Mouse (Mus musculus): Measurements from ENCODE around the gene Fermt2. TPM values are rescaled to one million over a fixed set of nuclear protein-coding genes. Genes with fewer than 3 reads are reported as not detected.

Fermt2 gene
- polyA plus RNA-seq, 1 experiment from 2014 or later, result 60.5 TPM

DNA sequence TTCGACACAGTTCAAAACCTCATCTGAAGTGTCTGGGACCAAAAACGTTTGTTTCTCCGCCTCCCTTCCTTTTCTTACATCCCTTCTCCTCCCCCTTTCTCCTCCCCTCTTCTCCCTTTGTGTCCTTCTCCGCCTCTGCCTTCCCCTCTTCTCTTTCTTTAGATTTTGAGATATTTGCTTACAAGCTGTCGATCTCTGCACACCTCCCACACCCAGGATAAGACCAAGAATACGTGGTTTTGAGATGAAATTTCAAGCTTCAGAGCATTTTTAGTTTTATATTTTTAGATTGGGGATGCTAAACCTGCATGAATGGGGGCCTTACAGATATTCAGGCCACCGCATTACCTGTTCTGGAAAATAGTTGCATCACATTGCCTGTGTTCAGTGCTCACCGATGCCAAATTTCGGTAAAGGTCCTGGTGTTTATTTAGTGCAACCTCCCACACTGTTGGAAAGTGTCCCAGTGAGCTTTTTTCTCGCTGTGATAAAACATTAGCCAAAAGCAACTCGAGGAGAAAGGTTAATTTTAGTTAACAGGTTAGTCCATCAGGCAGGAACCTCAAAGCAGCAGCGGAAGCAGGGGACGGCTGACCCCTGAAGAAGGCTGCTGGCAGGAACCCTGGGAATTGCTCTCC, 20.2 kb upstream of the Fermt2 start:
- no peak overlapping the region for H3K9ac ChIP-seq
- H3K36me3 ChIP-seq (ENCODE audit: poor library complexity, severe bottlenecking), result no peaks in the 10 kb centered on the region
- H3K27ac ChIP-seq, result no peak overlapping the region
- H3K4me3 ChIP-seq, result no peak overlapping the region
- WGBS, result 81% methylated on average over 13 of the region's 13 CpGs
- H3K27me3 ChIP-seq, result no peaks in the 10 kb centered on the region
- H3K4me1 ChIP-seq, result no peaks in the 10 kb centered on the region
- no peaks in the 10 kb centered on the region for H3K9me3 ChIP-seq (replicated peaks)
- ATAC-seq, result no peak
- H3K4me2 ChIP-seq, result no peak overlapping the region

DNA sequence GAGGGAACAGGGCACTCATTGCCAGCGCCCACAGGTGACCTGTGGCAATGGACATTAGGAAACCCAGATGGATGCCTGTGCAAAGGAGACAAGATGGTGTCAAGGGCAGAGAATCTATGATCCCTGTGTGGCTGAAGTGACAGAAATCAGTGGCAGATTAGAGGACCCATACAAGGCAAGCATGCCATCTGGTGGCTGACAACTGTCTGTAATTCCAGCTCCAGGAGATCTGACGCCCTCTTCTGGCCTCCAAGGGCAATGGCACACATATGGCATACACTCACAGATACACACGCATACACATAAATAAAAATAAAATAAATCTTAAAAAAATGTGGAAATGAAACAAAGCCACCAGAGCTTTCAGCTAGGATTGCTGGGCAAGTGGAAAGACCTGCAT, 18.2 kb upstream of the Fermt2 start:
- H3K4me2 ChIP-seq, result no peak overlapping the region
- H3K27ac ChIP-seq, result no peak overlapping the region
- 72% methylated on average over 3 of the region's 3 CpGs for WGBS

DNA sequence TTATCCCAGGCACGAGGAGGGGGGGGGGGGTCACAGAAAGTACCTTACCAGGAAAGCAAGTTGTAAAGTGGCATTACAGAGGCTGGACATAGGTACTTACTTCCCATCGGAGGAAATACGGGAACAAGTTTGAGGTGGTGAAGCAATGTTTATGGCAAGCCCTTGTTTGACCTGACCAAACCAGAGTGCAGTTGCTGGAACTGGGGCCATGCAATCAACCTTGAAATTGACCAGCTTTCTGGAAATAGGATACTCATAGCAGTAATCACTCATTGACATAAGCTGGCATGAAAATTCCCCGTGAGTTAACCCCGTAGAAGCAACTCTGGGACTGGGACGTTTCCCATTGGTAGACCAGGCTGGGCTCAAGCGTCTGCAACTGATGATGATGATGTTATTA, 15.0 kb upstream of the Fermt2 start:
- no peak for ATAC-seq
- no peaks in the 10 kb centered on the region for H3K9me3 ChIP-seq (replicated peaks)
- H3K4me1 ChIP-seq, result peaks cover 2% of the 10 kb centered on the region
- H3K4me2 ChIP-seq, result no peak overlapping the region
- H3K4me3 ChIP-seq, result no peak overlapping the region
- no peak overlapping the region for H3K27ac ChIP-seq
- 92% methylated on average over 7 of the region's 7 CpGs for WGBS
- H3K36me3 ChIP-seq (ENCODE audit: poor library complexity, severe bottlenecking), result no peaks in the 10 kb centered on the region
- no peaks in the 10 kb centered on the region for H3K27me3 ChIP-seq
- no peak overlapping the region for H3K9ac ChIP-seq

More for the DNA sequence above, 18.2 kb upstream of the Fermt2 start:
- no peak overlapping the region for H3K9ac ChIP-seq
- no peak for ATAC-seq
- no peaks in the 10 kb centered on the region for H3K27me3 ChIP-seq
- no peaks in the 10 kb centered on the region for H3K4me1 ChIP-seq
- H3K9me3 ChIP-seq (replicated peaks), result no peaks in the 10 kb centered on the region
- H3K4me3 ChIP-seq, result no peak overlapping the region
- H3K36me3 ChIP-seq (ENCODE audit: poor library complexity, severe bottlenecking), result no peaks in the 10 kb centered on the region

DNA sequence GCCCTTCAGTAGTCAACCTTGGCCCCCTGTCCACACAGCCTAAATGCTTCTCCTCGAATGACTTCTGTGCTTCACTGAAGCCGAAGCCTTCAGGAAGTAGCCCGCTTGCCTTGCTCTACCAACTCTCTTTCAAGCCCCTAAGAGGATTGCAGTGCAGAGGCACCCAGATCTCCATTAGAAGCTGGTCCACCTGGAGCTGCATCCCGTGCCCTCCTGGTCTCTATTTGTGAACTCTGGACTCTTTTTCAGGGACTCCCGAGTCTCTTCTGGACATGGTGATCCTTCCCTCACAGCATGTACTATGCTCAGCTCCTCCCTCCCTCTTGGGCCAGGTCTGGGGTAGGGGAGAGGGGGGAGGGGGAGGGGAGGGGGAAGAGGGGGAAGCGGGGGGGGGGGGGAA, 14.1 kb upstream of the Fermt2 start:
- Histone ChIP-seq H3K9ac (no peak overlapping the region), H3K9me3 (replicated peaks) (no peaks in the 10 kb centered on the region), H3K36me3 (ENCODE audit: poor library complexity, severe bottlenecking) (no peaks in the 10 kb centered on the region), H3K27me3 (no peaks in the 10 kb centered on the region), H3K4me3 (no peak overlapping the region), H3K4me1 (peaks cover 6% of the 10 kb centered on the region), H3K27ac (no peak overlapping the region), H3K4me2 (no peak overlapping the region)
- ATAC-seq, result no peak
- 81% methylated on average over 5 of the region's 6 CpGs for WGBS

DNA sequence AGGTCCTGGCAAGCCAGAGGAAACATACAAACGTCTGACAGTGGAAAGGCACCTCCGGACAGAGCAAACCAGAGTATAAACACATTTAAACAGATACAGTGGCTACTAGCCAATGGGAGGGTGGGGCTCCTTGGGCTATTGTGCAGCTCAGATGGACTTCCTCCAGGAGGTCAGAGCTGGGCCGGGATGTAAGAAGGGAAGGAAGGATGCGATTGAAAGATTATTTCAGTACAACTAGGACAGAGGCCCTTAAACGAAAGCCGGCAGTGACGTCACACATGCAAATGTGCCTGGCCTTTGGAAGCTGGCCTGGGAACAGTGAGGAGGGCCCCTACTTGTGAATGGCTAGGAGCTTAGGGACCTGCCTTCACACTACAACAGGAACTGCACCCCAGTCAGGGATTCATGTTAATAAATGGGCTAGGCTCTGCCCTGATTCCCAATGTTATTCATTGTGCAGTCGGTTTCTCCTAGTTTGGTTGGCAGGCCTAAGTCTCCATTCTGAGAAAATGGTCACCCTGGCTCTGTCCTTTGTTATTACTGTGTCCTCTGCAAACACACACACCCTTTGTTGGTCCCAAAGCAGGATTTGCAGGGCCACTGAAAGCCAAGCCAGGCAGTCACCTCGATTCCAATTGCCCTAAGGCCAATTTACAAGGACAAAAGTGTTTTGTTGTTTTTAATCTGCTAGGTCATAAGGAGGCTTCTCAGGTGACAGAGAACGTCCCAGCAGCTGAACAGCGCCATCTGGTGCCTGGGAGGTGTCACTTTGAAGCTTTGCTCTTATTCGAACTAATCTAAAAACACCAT, 9.9 kb upstream of the Fermt2 start:
- peak; percentile 85 for ATAC-seq
- 27% methylated on average over 12 of the region's 12 CpGs for WGBS
- no peaks in the 10 kb centered on the region for H3K36me3 ChIP-seq (ENCODE audit: poor library complexity, severe bottlenecking)
- peak overlapping the region; percentile 22; the same call in 1 of the 2 replicates for H3K27ac ChIP-seq
- H3K27me3 ChIP-seq, result no peaks in the 10 kb centered on the region
- no peak overlapping the region for H3K4me3 ChIP-seq
- H3K9me3 ChIP-seq (replicated peaks), result no peaks in the 10 kb centered on the region
- H3K4me1 ChIP-seq, result peaks cover 6% of the 10 kb centered on the region
- H3K4me2 ChIP-seq, result no peak overlapping the region
- H3K9ac ChIP-seq, result no peak overlapping the region

DNA sequence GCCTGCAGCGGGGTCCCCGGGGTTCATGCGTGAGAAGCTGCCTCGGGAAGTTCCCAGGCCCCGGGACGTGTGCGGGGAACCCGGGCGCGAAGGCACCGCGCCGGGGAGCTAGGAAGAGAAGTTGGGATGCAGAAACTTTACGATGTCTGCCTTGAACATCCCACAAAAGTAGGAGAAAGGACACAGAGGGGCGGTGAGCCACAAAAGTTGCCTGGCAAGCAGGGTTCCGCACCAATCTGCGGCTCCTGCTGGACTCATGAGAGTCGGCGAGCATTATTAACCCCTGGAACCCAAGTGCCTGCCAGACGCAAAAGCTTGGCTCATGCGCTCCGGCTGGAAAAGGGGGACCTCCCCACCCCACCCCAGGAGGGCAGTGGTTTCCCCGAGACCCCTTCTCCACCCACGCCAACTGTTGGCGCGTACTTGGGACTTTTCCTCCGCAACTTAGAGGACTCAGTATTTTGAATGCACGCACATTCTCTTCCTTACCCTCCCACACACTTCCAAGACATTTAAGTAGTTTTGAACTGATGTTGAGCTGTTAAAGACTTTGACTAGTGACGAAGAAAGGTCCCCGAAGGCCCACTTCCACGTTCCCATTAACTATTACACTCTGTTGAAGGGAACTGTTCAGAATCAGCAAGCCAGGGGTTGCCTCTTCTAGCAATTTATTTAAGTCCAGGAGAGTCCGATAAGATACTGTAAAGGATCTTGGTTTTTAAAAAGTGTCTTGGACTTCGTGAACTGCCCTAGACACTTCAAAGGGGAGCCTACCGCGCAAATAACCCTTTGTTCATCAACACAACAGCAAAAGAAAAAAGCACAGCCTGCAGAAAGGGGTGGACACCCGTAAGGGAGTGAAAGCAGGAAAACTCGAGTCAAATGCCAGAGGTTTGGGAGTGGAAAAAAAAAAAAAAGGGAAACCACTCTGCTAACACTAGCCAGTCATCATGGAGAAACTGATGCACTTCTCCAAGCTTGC, 737 bp upstream of the Fermt2 start:
- Histone ChIP-seq H3K9ac (peak overlapping the region; percentile 87), H3K9me3 (replicated peaks) (no peaks in the 10 kb centered on the region), H3K27me3 (no peaks in the 10 kb centered on the region), H3K4me3 (peak overlapping the region; percentile 64), H3K4me1 (peaks cover 33% of the 10 kb centered on the region), H3K36me3 (ENCODE audit: poor library complexity, severe bottlenecking) (no peaks in the 10 kb centered on the region), H3K27ac (peak overlapping the region; percentile 93), H3K4me2 (peak overlapping the region; percentile 64)
- under 1% methylated on average over 37 of the region's 37 CpGs for WGBS
- no peak for ATAC-seq

DNA sequence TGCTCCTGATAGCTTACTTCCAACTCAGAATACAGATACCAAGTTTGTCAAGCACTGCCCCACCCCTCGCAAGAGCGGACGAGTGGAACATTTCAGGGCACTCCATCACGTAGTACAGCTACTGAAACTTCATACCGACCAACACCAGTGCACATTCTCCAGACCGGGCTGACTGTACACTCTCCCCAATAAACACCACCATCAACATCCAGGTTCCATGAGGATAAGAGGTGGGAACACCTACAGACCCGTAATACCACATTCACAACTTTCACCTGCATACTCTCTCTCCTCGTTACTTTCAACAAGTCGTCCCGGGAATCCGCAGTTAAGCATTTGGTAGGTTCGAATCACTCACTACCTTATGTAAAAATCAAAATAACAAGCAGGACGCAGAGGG, 1.1 kb downstream of the Fermt2 start:
- peak overlapping the region; percentile 93 for H3K27ac ChIP-seq
- ATAC-seq, result no peak
- H3K27me3 ChIP-seq, result no peaks in the 10 kb centered on the region
- peak overlapping the region; percentile 64 for H3K4me2 ChIP-seq
- WGBS, result under 1% methylated on average over 13 of the region's 13 CpGs
- H3K4me3 ChIP-seq, result peak overlapping the region; percentile 64
- H3K9me3 ChIP-seq (replicated peaks), result no peaks in the 10 kb centered on the region
- H3K4me1 ChIP-seq, result peaks cover 33% of the 10 kb centered on the region
- peak overlapping the region; percentile 87 for H3K9ac ChIP-seq
- no peaks in the 10 kb centered on the region for H3K36me3 ChIP-seq (ENCODE audit: poor library complexity, severe bottlenecking)

DNA sequence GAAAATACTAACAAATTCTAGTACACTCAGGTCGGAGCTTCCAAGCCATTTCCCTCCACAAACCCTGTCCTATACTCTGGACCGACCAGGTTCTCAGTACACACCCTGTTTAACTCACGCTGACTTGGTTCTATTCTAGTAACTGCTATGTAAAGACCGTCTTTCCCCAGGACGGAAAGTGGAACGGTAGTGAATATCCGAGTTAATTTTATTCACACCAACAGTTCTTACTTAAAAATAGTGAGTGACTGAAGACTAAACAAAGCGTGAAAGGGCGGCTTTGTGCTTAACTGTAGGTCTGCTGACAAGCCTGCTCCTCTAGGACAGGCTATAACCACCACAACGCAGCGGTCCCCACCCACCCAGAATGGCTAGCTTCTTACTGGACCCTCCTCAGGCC, 14.1 kb downstream of the Fermt2 start:
- H3K36me3 ChIP-seq (ENCODE audit: poor library complexity, severe bottlenecking), result no peaks in the 10 kb centered on the region
- H3K9me3 ChIP-seq (replicated peaks), result no peaks in the 10 kb centered on the region
- ATAC-seq, result no peak
- no peaks in the 10 kb centered on the region for H3K4me1 ChIP-seq
- WGBS, result 80% methylated on average over 11 of the region's 11 CpGs
- no peak overlapping the region for H3K9ac ChIP-seq
- H3K27ac ChIP-seq, result no peak overlapping the region
- no peak overlapping the region for H3K4me2 ChIP-seq
- no peak overlapping the region for H3K4me3 ChIP-seq
- H3K27me3 ChIP-seq, result no peaks in the 10 kb centered on the region

DNA sequence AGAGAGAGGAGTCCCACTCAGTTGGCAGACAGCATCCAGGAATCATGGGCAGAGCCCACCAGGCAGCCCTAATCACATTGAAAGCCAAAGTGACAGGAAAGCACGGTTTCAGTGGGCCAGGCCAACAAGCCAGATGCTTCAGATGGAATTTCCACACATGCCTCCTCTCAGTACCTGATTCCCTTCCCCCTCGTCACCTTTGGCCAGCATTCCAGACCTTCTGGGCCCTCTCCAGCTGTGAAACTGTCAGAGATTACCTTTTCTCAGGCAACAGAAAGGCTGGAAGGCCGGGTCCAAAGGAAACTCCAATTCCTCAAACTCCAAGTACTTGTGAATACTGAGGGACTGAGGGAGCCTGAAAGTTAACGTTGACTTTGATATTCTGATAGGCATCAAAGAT, 19.1 kb downstream of the Fermt2 start:
- Histone ChIP-seq H3K36me3 (ENCODE audit: poor library complexity, severe bottlenecking) (peaks cover 2% of the 10 kb centered on the region; the same call in 1 of the 2 replicates), H3K27ac (no peak overlapping the region), H3K9ac (no peak overlapping the region), H3K4me2 (no peak overlapping the region), H3K4me3 (no peak overlapping the region), H3K27me3 (no peaks in the 10 kb centered on the region), H3K4me1 (peaks cover 18% of the 10 kb centered on the region), H3K9me3 (replicated peaks) (no peaks in the 10 kb centered on the region)
- WGBS, result 60% methylated on average over 4 of the region's 4 CpGs
- ATAC-seq, result no peak

DNA sequence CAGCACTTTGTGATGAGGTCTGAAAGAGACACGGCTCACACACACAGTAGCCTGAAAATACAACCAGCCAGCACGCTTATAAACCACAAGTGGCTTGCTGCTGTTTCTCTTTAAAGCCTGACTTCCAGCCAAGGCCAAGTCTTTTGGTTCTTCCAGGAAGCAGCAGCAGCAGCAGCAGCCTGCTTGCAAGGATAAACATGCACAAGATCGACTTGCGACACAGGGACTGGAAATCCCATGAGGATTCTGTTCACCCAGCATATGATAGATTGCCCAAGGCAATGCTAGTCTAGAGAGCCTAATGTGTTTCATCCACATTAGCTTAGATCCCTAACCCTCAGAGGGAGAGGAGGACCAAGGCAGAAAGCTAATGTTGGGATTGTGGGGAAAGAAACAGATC, 22.0 kb downstream of the Fermt2 start:
- Histone ChIP-seq H3K36me3 (ENCODE audit: poor library complexity, severe bottlenecking) (peaks cover 13% of the 10 kb centered on the region), H3K27ac (0 out of 2 replicates have a peak overlapping the region, but pooled peaks have one; percentile 64), H3K9me3 (replicated peaks) (no peaks in the 10 kb centered on the region), H3K9ac (peak overlapping the region; percentile 31), H3K27me3 (no peaks in the 10 kb centered on the region), H3K4me3 (no peak overlapping the region), H3K4me1 (peaks cover 18% of the 10 kb centered on the region), H3K4me2 (no peak overlapping the region)
- WGBS, result 58% methylated on average over 4 of the region's 4 CpGs
- no peak for ATAC-seq

DNA sequence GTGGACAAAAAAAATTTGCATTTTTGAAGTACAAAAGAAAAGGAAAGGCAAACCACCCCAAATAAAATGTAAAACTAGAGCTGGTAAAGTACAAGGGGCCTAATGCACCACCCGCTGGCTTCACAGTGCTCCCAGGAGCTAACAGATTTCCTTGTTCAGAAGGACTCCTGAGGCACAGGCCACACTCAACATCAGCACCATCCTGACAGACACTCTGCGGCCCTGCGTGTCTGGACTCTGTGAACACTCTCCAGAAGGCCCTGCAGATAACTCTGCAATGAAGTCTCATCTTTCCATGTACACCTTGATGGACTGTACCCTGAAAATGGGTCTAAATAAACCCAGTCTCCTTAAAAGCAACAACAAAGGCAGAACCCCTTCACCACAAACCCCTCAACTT, 22.5 kb downstream of the Fermt2 start:
- Histone ChIP-seq H3K27me3 (no peaks in the 10 kb centered on the region), H3K36me3 (ENCODE audit: poor library complexity, severe bottlenecking) (peaks cover 17% of the 10 kb centered on the region), H3K27ac (peak overlapping the region; percentile 64), H3K4me3 (no peak overlapping the region), H3K4me2 (no peak overlapping the region), H3K9ac (no peak overlapping the region), H3K4me1 (peaks cover 18% of the 10 kb centered on the region), H3K9me3 (replicated peaks) (no peaks in the 10 kb centered on the region)
- 64% methylated on average over 3 of the region's 3 CpGs for WGBS
- ATAC-seq, result peak; percentile 33; the same call in 1 of the 2 replicates
